Mouse (Mus musculus): ENCODE measurements around the gene Aaed1. TPM values are rescaled to one million over a fixed set of nuclear protein-coding genes. Genes with fewer than 3 reads are reported as not detected.

Aaed1 gene
- polyA plus RNA-seq (2014; fragmentation: Nextera tagmentation; extraction: Ambion mirVana), result 15.4 and 15.8 TPM in 2 replicates

- Histone ChIP-seq H3K4me3 (replicated peaks; ENCODE audit: low read length) (peak within 1 kb of the TSS; percentile 58), H3K27ac (peak within 1 kb of the TSS; percentile 78), H3K9ac (peak within 1 kb of the TSS; percentile 72), H3K9me3 (ENCODE audit: control insufficient read depth, low read length) (no peaks in the 10 kb centered on the region), H3K36me3 (replicated peaks; ENCODE audit: control insufficient read depth, insufficient read depth) (no peaks in the 10 kb centered on the region; the same call in 1 of the 2 replicates), H3K4me1 (replicated peaks; ENCODE audit: control insufficient read depth, insufficient read depth, low read length) (peaks cover 8% of the 10 kb centered on the region), H3K4me2 (replicated peaks) (peak within 1 kb of the TSS; percentile 68), H3K27me3 (ENCODE audit: control insufficient read depth, insufficient read depth, low read length) (no peaks in the 10 kb centered on the region)
- peak; percentile 93 for ATAC-seq (ENCODE audit: low FRiP score)
- peak; percentile 81 for DNase-seq (ENCODE audit: low spot score)
- under 1% methylated on average over 62 of the region's 74 CpGs for WGBS
Measured at GRCm38 (mm10) chr13:64312024-64312915, at the start of gene Aaed1. Aaed1 (minus strand) TSS chr13:64312710.

DNA sequence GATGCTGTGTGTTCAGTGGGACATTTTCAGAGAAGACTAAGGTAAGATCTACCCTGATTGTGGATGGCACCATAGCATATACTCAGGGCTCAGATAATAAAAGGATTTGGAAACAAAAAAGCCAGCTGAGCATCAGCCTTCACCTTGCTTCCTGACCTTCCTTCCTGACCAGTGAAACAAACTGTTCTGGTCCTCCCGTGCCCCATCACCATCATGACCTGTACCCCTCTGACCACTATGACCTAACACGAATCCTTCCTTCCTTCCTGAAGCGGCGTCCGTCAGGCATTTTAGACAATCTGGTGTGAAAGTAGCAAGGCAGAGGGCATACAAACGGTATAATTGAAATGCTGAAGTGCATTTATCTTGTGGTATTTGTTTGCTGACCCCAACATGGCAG lies 49.6 kb upstream of the Aaed1 start:
- ATAC-seq (ENCODE audit: low FRiP score) (no peak), DNase-seq (ENCODE audit: low spot score) (no peak)
- no peak overlapping the region for H3K4me3 ChIP-seq (replicated peaks; ENCODE audit: low read length)
- peaks cover 51% of the 10 kb centered on the region for H3K36me3 ChIP-seq (replicated peaks; ENCODE audit: control insufficient read depth, insufficient read depth)
- H3K4me1 ChIP-seq (replicated peaks; ENCODE audit: control insufficient read depth, insufficient read depth, low read length), result no peaks in the 10 kb centered on the region
- no peak overlapping the region for H3K27ac ChIP-seq
- H3K4me2 ChIP-seq (replicated peaks), result no peak overlapping the region
- no peak overlapping the region for H3K9ac ChIP-seq
- H3K9me3 ChIP-seq (ENCODE audit: control insufficient read depth, low read length), result no peaks in the 10 kb centered on the region
- 92% methylated on average over 6 of the region's 6 CpGs for WGBS
- no peaks in the 10 kb centered on the region for H3K27me3 ChIP-seq (ENCODE audit: control insufficient read depth, insufficient read depth, low read length)

DNA sequence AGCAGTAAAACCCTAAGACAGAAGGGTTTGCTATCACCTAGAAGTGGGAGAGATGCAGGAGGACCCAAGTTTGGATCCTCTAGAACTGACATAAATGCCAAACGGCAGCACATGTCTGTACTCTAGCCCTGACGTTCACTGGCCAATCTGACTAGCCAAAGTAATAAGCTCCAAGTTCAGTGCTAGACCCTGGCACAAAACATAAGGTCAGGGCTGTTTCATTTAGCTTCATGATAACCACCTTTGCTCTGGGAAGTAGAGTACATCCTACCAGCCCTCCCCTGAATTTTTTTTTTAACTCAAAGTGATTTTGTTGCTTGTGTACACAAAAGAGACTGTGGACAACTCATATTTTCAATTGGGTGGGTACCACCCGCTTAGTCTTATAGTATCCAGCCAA lies 48.5 kb upstream of the Aaed1 start:
- Histone ChIP-seq H3K27ac (no peak overlapping the region), H3K27me3 (ENCODE audit: control insufficient read depth, insufficient read depth, low read length) (no peaks in the 10 kb centered on the region), H3K4me1 (replicated peaks; ENCODE audit: control insufficient read depth, insufficient read depth, low read length) (no peaks in the 10 kb centered on the region), H3K9ac (no peak overlapping the region), H3K36me3 (replicated peaks; ENCODE audit: control insufficient read depth, insufficient read depth) (peaks cover 40% of the 10 kb centered on the region), H3K4me2 (replicated peaks) (no peak overlapping the region), H3K9me3 (ENCODE audit: control insufficient read depth, low read length) (no peaks in the 10 kb centered on the region), H3K4me3 (replicated peaks; ENCODE audit: low read length) (no peak overlapping the region)
- DNase-seq (ENCODE audit: low spot score), result no peak
- WGBS, result 91% methylated on average over 3 of the region's 3 CpGs
- no peak for ATAC-seq (ENCODE audit: low FRiP score)

- H3K27me3 ChIP-seq (ENCODE audit: control insufficient read depth, insufficient read depth, low read length), result no peaks in the 10 kb centered on the region
Measured at GRCm38 (mm10) chr13:64359702-64360101, 47.2 kb upstream of the Aaed1 start.

GRCm38 (mm10) chr13:64358476-64358875 lies 46.0 kb upstream of the Aaed1 start:
- ATAC-seq (ENCODE audit: low FRiP score), result no peak

More at GRCm38 (mm10) chr13:64359702-64360101, 47.2 kb upstream of the Aaed1 start:
- Histone ChIP-seq H3K9ac (no peak overlapping the region), H3K9me3 (ENCODE audit: control insufficient read depth, low read length) (no peaks in the 10 kb centered on the region), H3K4me1 (replicated peaks; ENCODE audit: control insufficient read depth, insufficient read depth, low read length) (no peaks in the 10 kb centered on the region), H3K4me3 (replicated peaks; ENCODE audit: low read length) (no peak overlapping the region), H3K36me3 (replicated peaks; ENCODE audit: control insufficient read depth, insufficient read depth) (peaks cover 27% of the 10 kb centered on the region), H3K4me2 (replicated peaks) (no peak overlapping the region), H3K27ac (no peak overlapping the region)
- ATAC-seq (ENCODE audit: low FRiP score) (no peak), DNase-seq (ENCODE audit: low spot score) (no peak)
- WGBS, result 89% methylated on average over 3 of the region's 3 CpGs

GRCm38 (mm10) chr13:64357389-64357788 lies 44.9 kb upstream of the Aaed1 start:
- no peak overlapping the region for H3K4me3 ChIP-seq (replicated peaks; ENCODE audit: low read length)
- H3K4me1 ChIP-seq (replicated peaks; ENCODE audit: control insufficient read depth, insufficient read depth, low read length), result no peaks in the 10 kb centered on the region
- H3K9me3 ChIP-seq (ENCODE audit: control insufficient read depth, low read length), result no peaks in the 10 kb centered on the region
- ATAC-seq (ENCODE audit: low FRiP score), result no peak
- H3K36me3 ChIP-seq (replicated peaks; ENCODE audit: control insufficient read depth, insufficient read depth), result peaks cover 5% of the 10 kb centered on the region; the same call in 1 of the 2 replicates
- no peaks in the 10 kb centered on the region for H3K27me3 ChIP-seq (ENCODE audit: control insufficient read depth, insufficient read depth, low read length)
- WGBS, result 81% methylated on average over 5 of the region's 5 CpGs
- no peak overlapping the region for H3K9ac ChIP-seq
- no peak overlapping the region for H3K4me2 ChIP-seq (replicated peaks)
- no peak overlapping the region for H3K27ac ChIP-seq
- DNase-seq (ENCODE audit: low spot score), result no peak

More at GRCm38 (mm10) chr13:64358476-64358875, 46.0 kb upstream of the Aaed1 start:
- H3K4me3 ChIP-seq (replicated peaks; ENCODE audit: low read length), result no peak overlapping the region
- WGBS, result 85% methylated on average over 1 of the region's 1 CpGs
- no peak overlapping the region for H3K27ac ChIP-seq
- H3K9ac ChIP-seq, result no peak overlapping the region
- H3K36me3 ChIP-seq (replicated peaks; ENCODE audit: control insufficient read depth, insufficient read depth), result peaks cover 15% of the 10 kb centered on the region
- H3K9me3 ChIP-seq (ENCODE audit: control insufficient read depth, low read length), result no peaks in the 10 kb centered on the region
- H3K4me2 ChIP-seq (replicated peaks), result no peak overlapping the region
- no peak for DNase-seq (ENCODE audit: low spot score)
- no peaks in the 10 kb centered on the region for H3K4me1 ChIP-seq (replicated peaks; ENCODE audit: control insufficient read depth, insufficient read depth, low read length)
- no peaks in the 10 kb centered on the region for H3K27me3 ChIP-seq (ENCODE audit: control insufficient read depth, insufficient read depth, low read length)

DNA sequence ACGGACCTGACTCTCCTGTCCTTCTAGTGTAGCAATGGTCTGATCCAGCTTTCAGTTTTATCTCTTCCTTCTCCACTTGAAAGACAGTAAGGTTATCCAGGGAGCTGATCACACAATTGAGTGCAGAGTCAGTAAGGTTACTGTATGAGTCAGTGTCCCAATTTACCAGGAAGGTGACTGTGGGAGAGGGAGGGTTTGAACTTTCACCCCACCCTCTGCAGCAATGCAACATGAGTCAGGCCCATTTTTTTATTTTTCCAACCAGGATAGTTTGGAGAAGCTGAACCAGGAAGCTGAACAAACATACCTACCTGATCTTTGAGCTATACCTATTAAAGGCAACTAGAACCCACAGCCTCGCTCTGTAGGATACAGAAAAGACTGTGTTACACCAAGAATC lies 37.0 kb upstream of the Aaed1 start:
- H3K36me3 ChIP-seq (replicated peaks; ENCODE audit: control insufficient read depth, insufficient read depth), result no peaks in the 10 kb centered on the region
- no peak for DNase-seq (ENCODE audit: low spot score)
- 77% methylated on average over 2 of the region's 2 CpGs for WGBS

GRCm38 (mm10) chr13:64344082-64344501 lies 31.6 kb upstream of the Aaed1 start:
- peak overlapping the region; percentile 79 for H3K4me2 ChIP-seq (replicated peaks)
- no peaks in the 10 kb centered on the region for H3K4me1 ChIP-seq (replicated peaks; ENCODE audit: control insufficient read depth, insufficient read depth, low read length)
- 2% methylated on average over 9 of the region's 9 CpGs for WGBS
- no peaks in the 10 kb centered on the region for H3K36me3 ChIP-seq (replicated peaks; ENCODE audit: control insufficient read depth, insufficient read depth)
- DNase-seq (ENCODE audit: low spot score), result peak; percentile 32
- no peaks in the 10 kb centered on the region for H3K9me3 ChIP-seq (ENCODE audit: control insufficient read depth, low read length)
- no peak overlapping the region for H3K27ac ChIP-seq
- no peaks in the 10 kb centered on the region for H3K27me3 ChIP-seq (ENCODE audit: control insufficient read depth, insufficient read depth, low read length)
- peak; percentile 82 for ATAC-seq (ENCODE audit: low FRiP score)
- peak overlapping the region; percentile 43 for H3K4me3 ChIP-seq (replicated peaks; ENCODE audit: low read length)
- H3K9ac ChIP-seq, result peak overlapping the region; percentile 62

More for the DNA sequence above, 37.0 kb upstream of the Aaed1 start:
- H3K27me3 ChIP-seq (ENCODE audit: control insufficient read depth, insufficient read depth, low read length), result no peaks in the 10 kb centered on the region
- H3K4me1 ChIP-seq (replicated peaks; ENCODE audit: control insufficient read depth, insufficient read depth, low read length), result no peaks in the 10 kb centered on the region
- H3K4me2 ChIP-seq (replicated peaks), result no peak overlapping the region
- H3K9me3 ChIP-seq (ENCODE audit: control insufficient read depth, low read length), result no peaks in the 10 kb centered on the region
- no peak overlapping the region for H3K4me3 ChIP-seq (replicated peaks; ENCODE audit: low read length)
- H3K27ac ChIP-seq, result no peak overlapping the region
- ATAC-seq (ENCODE audit: low FRiP score), result no peak
- no peak overlapping the region for H3K9ac ChIP-seq

DNA sequence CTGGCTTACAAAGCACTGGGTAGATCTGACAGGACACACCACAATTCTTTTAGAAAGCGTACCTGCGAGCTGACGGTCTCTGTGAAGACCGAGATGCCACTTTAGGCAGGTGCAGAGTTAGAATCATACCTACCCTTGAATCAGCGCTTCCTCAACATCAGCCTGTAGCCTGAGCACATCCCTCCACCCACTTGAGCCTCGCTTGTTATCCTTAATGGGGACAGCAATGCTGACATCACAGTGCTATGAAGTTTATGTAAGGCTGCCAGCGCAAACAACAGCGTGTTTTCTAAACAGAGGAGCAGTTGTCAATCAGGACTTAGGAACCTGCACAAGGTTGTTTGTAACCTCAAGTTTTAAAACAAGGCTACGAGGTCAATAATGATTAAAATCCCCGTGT lies 31.1 kb upstream of the Aaed1 start:
- Histone ChIP-seq H3K27me3 (ENCODE audit: control insufficient read depth, insufficient read depth, low read length) (no peaks in the 10 kb centered on the region), H3K4me3 (replicated peaks; ENCODE audit: low read length) (peak overlapping the region; percentile 43), H3K27ac (no peak overlapping the region), H3K4me2 (replicated peaks) (peak overlapping the region; percentile 79), H3K9ac (peak overlapping the region; percentile 62), H3K4me1 (replicated peaks; ENCODE audit: control insufficient read depth, insufficient read depth, low read length) (no peaks in the 10 kb centered on the region), H3K9me3 (ENCODE audit: control insufficient read depth, low read length) (no peaks in the 10 kb centered on the region), H3K36me3 (replicated peaks; ENCODE audit: control insufficient read depth, insufficient read depth) (no peaks in the 10 kb centered on the region)
- WGBS, result 21% methylated on average over 10 of the region's 10 CpGs
- DNase-seq (ENCODE audit: low spot score), result no peak
- 0 out of 2 replicates have a peak, but pooled peaks have one; percentile 38 for ATAC-seq (ENCODE audit: low FRiP score)
